Comparison of ENCODE assay signal across 7 mouse cellular contexts in the genomic region with DNA sequence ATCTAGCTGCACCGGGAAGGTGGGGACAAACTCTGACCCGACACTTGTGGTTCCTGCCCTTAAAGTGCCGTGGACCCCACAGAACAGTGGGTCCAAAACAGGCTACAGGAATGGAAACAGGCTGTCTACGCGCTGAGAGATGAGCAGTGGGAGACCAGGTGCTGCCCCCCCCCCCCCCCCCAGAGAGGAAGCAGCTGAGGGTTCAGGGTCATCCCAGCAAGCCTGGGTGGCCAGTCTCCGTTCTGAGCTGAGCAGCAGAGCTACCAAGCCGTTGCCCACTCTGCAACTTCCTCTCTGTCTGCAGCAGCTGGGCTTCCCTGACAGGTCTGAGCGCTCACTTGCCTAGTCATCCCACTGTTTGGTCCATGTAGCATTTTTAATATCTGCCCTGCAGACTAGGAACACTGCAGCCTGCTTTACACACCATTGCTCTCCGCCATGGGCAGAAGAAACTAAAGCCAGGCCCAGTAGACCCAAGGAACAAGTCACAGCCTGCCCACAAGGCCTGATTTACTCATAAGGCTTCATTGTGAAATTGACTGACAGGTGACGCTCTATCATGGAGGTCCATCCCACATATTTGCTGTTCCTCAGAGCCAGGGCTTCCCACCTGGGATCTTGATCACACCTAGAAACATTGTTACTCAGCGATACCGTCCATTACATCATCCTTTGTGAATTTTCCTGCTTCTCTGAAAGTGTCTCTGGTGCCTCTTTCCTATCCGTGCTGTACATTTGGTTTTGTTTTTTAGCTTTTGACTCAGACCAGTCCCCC. TPM values are rescaled to one million over a fixed set of nuclear protein-coding genes. Genes with fewer than 3 reads are reported as not detected.
DNase-seq lines count a peak whose midpoint lies in the region; ATAC-seq and TF ChIP-seq lines count a peak whose summit lies in the region.

No protein-coding gene starts in this region.

- 68% methylated on average over 13 of the region's 13 CpGs for WGBS in embryonic facial prominence, embryonic 12.5 days
- 65% methylated on average over 13 of the region's 13 CpGs for WGBS in intestine, embryonic 14.5 days
- 76% methylated on average over 13 of the region's 13 CpGs for WGBS in neural tube, embryonic 14.5 days

- no peak overlapping the region for H3K4me3 ChIP-seq in layer of hippocampus, adult 2 months
- H3K4me3 ChIP-seq in embryonic facial prominence, embryonic 12.5 days, result no peak overlapping the region
- H3K4me3 ChIP-seq in intestine, embryonic 14.5 days (ENCODE audit: low read depth, low read length), result no peak overlapping the region
- H3K4me3 ChIP-seq in neural tube, embryonic 14.5 days (ENCODE audit: low read depth, low read length), result no peak overlapping the region

- no peak for TF ChIP-seq CTCF in layer of hippocampus, adult 2 months (conservative IDR thresholded peaks at IDR 0.05)

- no peak overlapping the region for H3K4me2 ChIP-seq in embryonic facial prominence, embryonic 12.5 days (replicated peaks)
- H3K4me2 ChIP-seq in intestine, embryonic 14.5 days (ENCODE audit: low read length), result no peak overlapping the region
- no peak overlapping the region for H3K4me2 ChIP-seq in neural tube, embryonic 14.5 days (ENCODE audit: low read depth, low read length)

- H3K27me3 ChIP-seq in embryonic facial prominence, embryonic 12.5 days, result no peaks in the 10 kb centered on the region
- H3K27me3 ChIP-seq in intestine, embryonic 14.5 days (replicated peaks; ENCODE audit: control insufficient read depth, insufficient read depth, low read length), result no peaks in the 10 kb centered on the region
- H3K27me3 ChIP-seq in neural tube, embryonic 14.5 days (ENCODE audit: control insufficient read depth, insufficient read depth, low read length), result no peaks in the 10 kb centered on the region

- peaks cover 43% of the 10 kb centered on the region for H3K4me1 ChIP-seq in embryonic facial prominence, embryonic 12.5 days
- peaks cover 28% of the 10 kb centered on the region for H3K4me1 ChIP-seq in intestine, embryonic 14.5 days (replicated peaks; ENCODE audit: control insufficient read depth, insufficient read depth, low read length)
- H3K4me1 ChIP-seq in neural tube, embryonic 14.5 days (ENCODE audit: control insufficient read depth, insufficient read depth, low read length), result peaks cover 25% of the 10 kb centered on the region

- no peaks in the 10 kb centered on the region for H3K9me3 ChIP-seq in embryonic facial prominence, embryonic 12.5 days
- no peaks in the 10 kb centered on the region for H3K9me3 ChIP-seq in intestine, embryonic 14.5 days (ENCODE audit: control insufficient read depth, low read length)
- H3K9me3 ChIP-seq in neural tube, embryonic 14.5 days (ENCODE audit: control insufficient read depth, low read length), result no peaks in the 10 kb centered on the region

- peak overlapping the region; percentile 75 for H3K27ac ChIP-seq in layer of hippocampus, adult 2 months
- H3K27ac ChIP-seq in embryonic facial prominence, embryonic 12.5 days, result peak overlapping the region; percentile 36; the same call in 1 of the 2 replicates
- H3K27ac ChIP-seq in intestine, embryonic 14.5 days (ENCODE audit: low read depth), result peak overlapping the region; percentile 47; the same call in 1 of the 2 replicates
- 0 out of 2 replicates have a peak overlapping the region, but pooled peaks have one; percentile 34 for H3K27ac ChIP-seq in neural tube, embryonic 14.5 days (ENCODE audit: low read depth, low read length)

- H3K9ac ChIP-seq in embryonic facial prominence, embryonic 12.5 days, result no peak overlapping the region
- H3K9ac ChIP-seq in intestine, embryonic 14.5 days (ENCODE audit: low read length), result no peak overlapping the region
- H3K9ac ChIP-seq in neural tube, embryonic 14.5 days (replicated peaks; ENCODE audit: low read depth, low read length), result no peak overlapping the region

- DNase-seq in layer of hippocampus, adult 2 months (ENCODE audit: low spot score in 2 of 2), result no peak
- DNase-seq in layer of hippocampus, postnatal 14 days (ENCODE audit: low spot score in 2 of 2), result no peak
- DNase-seq in intestine, embryonic 14.5 days (ENCODE audit: low spot score), result no peak
- no peak for DNase-seq in thymus, postnatal 14 days
- no peak for DNase-seq in gastrocnemius, adult 18-20 months (ENCODE audit: low spot score)

- no peaks in the 10 kb centered on the region for H3K36me3 ChIP-seq in embryonic facial prominence, embryonic 12.5 days
- H3K36me3 ChIP-seq in intestine, embryonic 14.5 days (ENCODE audit: control insufficient read depth, insufficient read depth, low read length), result no peaks in the 10 kb centered on the region
- H3K36me3 ChIP-seq in neural tube, embryonic 14.5 days (ENCODE audit: control insufficient read depth, insufficient read depth, low read length), result no peaks in the 10 kb centered on the region

- no peak for ATAC-seq in embryonic facial prominence, embryonic 12.5 days (ENCODE audit: insufficient number of reproducible peaks, insufficient read depth, low FRiP score, low TSS enrichment)
- ATAC-seq in intestine, embryonic 14.5 days (replicated peaks; ENCODE audit: low FRiP score, low TSS enrichment, low read depth), result no peak
- no peak for ATAC-seq in neural tube, embryonic 14.5 days (ENCODE audit: low read depth)

RNA-seq across cellular contexts. Expression of a gene that starts 34.6 kb away (rescaled TPM):
- total RNA-seq in layer of hippocampus, adult 2 months (2021), result 10 to 100 TPM; 21.4 to 27.3 TPM
- 10 to 100 TPM; 17.5 to 18.0 TPM for total RNA-seq in layer of hippocampus, postnatal 14 days (2021)
- polyA plus RNA-seq in embryonic facial prominence, embryonic 12.5 days (2016; fragmentation: Nextera tagmentation; extraction: Ambion mirVana), result 21.6 and 22.2 TPM in 2 replicates
- polyA plus RNA-seq in intestine, embryonic 14.5 days (2014; fragmentation: Nextera tagmentation; extraction: Ambion mirVana), result 16.9 and 18.9 TPM in 2 replicates
- polyA plus RNA-seq in neural tube, embryonic 14.5 days (2014; fragmentation: Nextera tagmentation; extraction: Ambion mirVana), result 14.0 and 14.1 TPM in 2 replicates
- 10 to 100 TPM; 21.1 to 31.3 TPM for total RNA-seq in gastrocnemius, adult 18-20 months (2021)

RNA-seq across cellular contexts. Expression of a gene that starts 55.9 kb away (rescaled TPM):
- 10 to 100 TPM; 63.8 to 69.8 TPM for total RNA-seq in layer of hippocampus, adult 2 months (2021)
- 10 to 100 TPM; 70.9 to 75.8 TPM for total RNA-seq in layer of hippocampus, postnatal 14 days (2021)
- polyA plus RNA-seq in embryonic facial prominence, embryonic 12.5 days (2016; fragmentation: Nextera tagmentation; extraction: Ambion mirVana), result 495 and 498 TPM in 2 replicates
- polyA plus RNA-seq in intestine, embryonic 14.5 days (2014; fragmentation: Nextera tagmentation; extraction: Ambion mirVana), result 603 and 627 TPM in 2 replicates
- 189 and 215 TPM in 2 replicates for polyA plus RNA-seq in neural tube, embryonic 14.5 days (2014; fragmentation: Nextera tagmentation; extraction: Ambion mirVana)
- total RNA-seq in gastrocnemius, adult 18-20 months (2021), result 100 to 1,000 TPM; 317 to 516 TPM

Comparison
In these comparisons a context has a peak if more than half of its experiments do, and no peak if none do; other contexts are left out.
1. RNA of a gene that starts 55.9 kb away (total RNA-seq): 317 to 516 TPM in gastrocnemius, adult 18-20 months; 70.9 to 75.8 TPM in layer of hippocampus, postnatal 14 days and 63.8 to 69.8 TPM in layer of hippocampus, adult 2 months; every median in the first group is over 4 times any median in the second.
2. Peak in every context shown above with its lines, with median percentiles within 50 percentile points of each other: H3K27ac ChIP-seq.